Mouse (Mus musculus): ENCODE results near the gene Tmem202. TPM values are rescaled to one million over a fixed set of nuclear protein-coding genes. Genes with fewer than 3 reads are reported as not detected.
A peak's percentile ranks its signal among the peaks of the same experiment; 100 is the strongest.

Gene Tmem202
- polyA plus RNA-seq, 1 experiment: 1.3 TPM

DNA sequence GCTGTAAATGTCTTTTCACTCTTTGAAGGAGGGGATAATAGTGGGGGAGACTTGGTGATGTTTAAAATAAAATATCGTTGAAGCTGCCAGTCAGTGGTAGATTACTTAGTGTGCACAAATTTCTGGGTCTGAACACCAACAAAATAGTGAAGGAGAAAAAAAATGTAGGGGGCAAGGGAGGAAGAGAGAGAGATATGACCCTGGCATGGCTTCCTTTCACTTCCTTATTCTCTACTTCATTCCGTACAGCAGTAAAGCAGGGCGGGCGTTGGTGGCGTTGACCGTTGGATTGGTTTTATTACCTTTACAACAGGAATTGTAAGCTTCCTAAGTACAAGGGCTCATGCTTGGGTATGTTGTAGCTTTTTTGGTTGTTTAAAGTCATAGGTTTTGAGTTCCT is 2.0 kb upstream of the Tmem202 start:
- peak overlapping the region; percentile 99 for H3K27ac ChIP-seq (ENCODE audit: insufficient read depth, low read depth, low read length)
- peak overlapping the region; percentile 91 for H3K4me3 ChIP-seq (ENCODE audit: insufficient read depth, low read length)

DNA sequence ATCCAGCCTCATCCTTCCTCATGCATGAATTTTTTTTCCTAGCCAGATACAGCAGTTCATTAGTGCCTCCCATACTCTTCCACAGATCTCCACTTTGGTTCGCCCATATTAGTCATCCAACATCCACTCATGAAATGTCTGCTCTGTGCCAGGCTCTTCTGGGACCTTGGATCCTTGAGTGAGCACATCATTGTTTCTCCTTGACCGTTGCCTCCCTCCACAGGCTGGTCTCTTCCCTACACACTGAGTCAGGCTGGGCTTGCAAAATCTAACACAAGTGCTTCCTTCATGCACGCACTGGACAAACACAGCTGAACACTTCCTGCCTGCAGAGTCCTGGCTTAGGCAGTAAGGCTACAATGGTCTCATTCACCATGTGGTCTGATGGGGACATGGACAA is 2.0 kb downstream of the Tmem202 start:
- H3K27ac ChIP-seq (ENCODE audit: insufficient read depth, low read depth, low read length): peak overlapping the region; percentile 50
- peaks cover 41% of the 10 kb centered on the region for H3K4me1 ChIP-seq (ENCODE audit: control insufficient read depth, insufficient read depth, low read length)
- no peak for TF ChIP-seq POLR2A (IDR thresholded peaks at IDR 0.05; ENCODE audit: borderline replicate concordance, low read depth, low read length)
- TF ChIP-seq CTCF (IDR thresholded peaks at IDR 0.05; ENCODE audit: low read depth, low read length): no peak
- no peak overlapping the region for H3K4me3 ChIP-seq (ENCODE audit: insufficient read depth, low read length)

More for the DNA sequence above, 2.0 kb upstream of the Tmem202 start:
- TF ChIP-seq CTCF (IDR thresholded peaks at IDR 0.05; ENCODE audit: low read depth, low read length) (no peak), POLR2A (IDR thresholded peaks at IDR 0.05; ENCODE audit: borderline replicate concordance, low read depth, low read length) (no peak)
- H3K4me1 ChIP-seq (ENCODE audit: control insufficient read depth, insufficient read depth, low read length): peaks cover 35% of the 10 kb centered on the region

DNA sequence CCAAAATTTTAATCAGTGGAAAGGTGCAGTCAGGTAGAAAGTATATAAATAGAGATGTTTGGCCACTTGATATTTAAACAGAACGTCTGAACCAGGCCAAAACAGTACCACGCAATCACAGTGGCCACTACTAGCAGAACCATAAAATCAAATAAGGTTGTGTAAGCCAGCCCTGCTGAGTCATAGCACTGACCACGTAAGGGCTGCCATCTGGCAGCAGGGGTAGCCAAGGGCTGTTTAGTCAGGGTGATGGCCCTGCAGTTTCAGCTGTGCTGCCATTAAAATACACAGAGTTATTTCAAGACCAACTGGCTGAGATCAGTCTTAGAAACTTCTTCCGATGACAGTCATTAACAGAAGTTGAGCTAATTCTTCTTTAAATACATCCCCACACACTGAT is 5.8 kb downstream of the Tmem202 start:
- H3K4me3 ChIP-seq (ENCODE audit: insufficient read depth, low read length): no peak overlapping the region
- TF ChIP-seq CTCF (IDR thresholded peaks at IDR 0.05; ENCODE audit: low read depth, low read length): no peak
- no peak for TF ChIP-seq POLR2A (IDR thresholded peaks at IDR 0.05; ENCODE audit: borderline replicate concordance, low read depth, low read length)
- peaks cover 42% of the 10 kb centered on the region for H3K4me1 ChIP-seq (ENCODE audit: control insufficient read depth, insufficient read depth, low read length)
- peak overlapping the region; percentile 52 for H3K27ac ChIP-seq (ENCODE audit: insufficient read depth, low read depth, low read length)

DNA sequence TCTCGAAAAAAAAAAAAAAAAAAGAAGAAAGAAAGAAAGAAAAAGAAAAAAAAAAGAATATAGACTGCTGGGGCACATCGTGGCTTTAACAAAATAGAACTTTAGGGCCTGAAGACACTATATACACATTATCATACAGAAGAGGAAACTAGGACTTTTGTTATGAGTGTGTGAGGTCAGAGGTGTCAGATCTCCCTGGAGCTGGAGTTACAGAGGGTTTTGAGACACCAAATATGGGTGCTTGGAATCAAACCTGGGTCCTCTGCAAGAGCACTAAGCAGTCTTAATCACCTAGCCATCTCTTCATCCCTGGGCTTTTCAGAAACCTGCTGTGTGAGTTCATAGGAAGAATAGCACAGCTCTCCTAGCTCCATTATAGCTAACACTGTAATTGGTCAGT is 6.2 kb downstream of the Tmem202 start:
- Histone ChIP-seq H3K4me1 (ENCODE audit: control insufficient read depth, insufficient read depth, low read length) (peaks cover 41% of the 10 kb centered on the region), H3K4me3 (ENCODE audit: insufficient read depth, low read length) (no peak overlapping the region), H3K27ac (ENCODE audit: insufficient read depth, low read depth, low read length) (peak overlapping the region; percentile 52)
- TF ChIP-seq CTCF (IDR thresholded peaks at IDR 0.05; ENCODE audit: low read depth, low read length) (no peak), POLR2A (IDR thresholded peaks at IDR 0.05; ENCODE audit: borderline replicate concordance, low read depth, low read length) (no peak)

DNA sequence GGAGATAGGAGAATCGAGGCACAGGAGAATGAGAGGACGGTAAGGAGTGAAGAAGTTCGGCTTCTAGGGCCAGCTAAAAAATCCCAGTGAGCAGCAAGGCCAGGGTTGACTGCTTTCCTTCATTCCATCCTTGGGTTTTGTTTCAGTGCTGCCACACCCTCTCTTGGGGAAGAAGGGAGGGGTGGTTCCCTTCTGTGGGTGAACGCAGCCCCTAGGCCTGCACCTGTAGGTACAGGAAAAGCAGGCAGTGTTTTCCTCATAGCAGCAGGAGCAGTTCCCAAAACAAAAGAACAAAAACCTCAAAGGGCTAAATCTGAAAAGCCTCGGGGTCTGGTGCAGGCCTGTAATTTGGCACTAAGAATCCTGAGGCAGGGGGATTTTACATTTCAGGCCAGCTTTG is 8.0 kb downstream of the Tmem202 start:
- no peak for TF ChIP-seq POLR2A (IDR thresholded peaks at IDR 0.05; ENCODE audit: borderline replicate concordance, low read depth, low read length)
- TF ChIP-seq CTCF (IDR thresholded peaks at IDR 0.05; ENCODE audit: low read depth, low read length): no peak
- H3K4me1 ChIP-seq (ENCODE audit: control insufficient read depth, insufficient read depth, low read length): peaks cover 35% of the 10 kb centered on the region

DNA sequence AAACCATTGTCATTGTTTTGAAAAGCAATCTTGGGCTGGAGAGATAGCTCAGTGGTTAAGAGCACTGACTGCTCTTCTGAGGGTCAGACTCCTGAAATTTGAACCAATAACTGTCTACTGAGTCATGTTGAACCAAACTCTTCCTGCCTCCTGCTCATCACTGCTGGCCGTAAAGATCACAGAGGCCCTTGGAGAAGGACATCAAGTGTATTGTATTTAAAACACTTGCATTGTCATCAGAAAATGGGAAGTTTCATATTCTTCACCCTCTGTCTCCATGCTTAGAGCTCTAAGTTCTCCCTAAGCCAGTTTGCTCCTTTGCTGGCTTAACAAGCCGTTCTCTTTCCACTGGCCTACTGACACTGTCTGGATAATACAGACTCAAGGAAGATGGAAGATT is 11.4 kb downstream of the Tmem202 start:
- Histone ChIP-seq H3K4me3 (ENCODE audit: insufficient read depth, low read length) (no peak overlapping the region), H3K27ac (ENCODE audit: insufficient read depth, low read depth, low read length) (peak overlapping the region; percentile 24; the same call in 1 of the 2 replicates), H3K4me1 (ENCODE audit: control insufficient read depth, insufficient read depth, low read length) (peaks cover 14% of the 10 kb centered on the region)
- TF ChIP-seq CTCF (IDR thresholded peaks at IDR 0.05; ENCODE audit: low read depth, low read length) (no peak), POLR2A (IDR thresholded peaks at IDR 0.05; ENCODE audit: borderline replicate concordance, low read depth, low read length) (no peak)

More for the DNA sequence above, 8.0 kb downstream of the Tmem202 start:
- no peak overlapping the region for H3K4me3 ChIP-seq (ENCODE audit: insufficient read depth, low read length)
- no peak overlapping the region for H3K27ac ChIP-seq (ENCODE audit: insufficient read depth, low read depth, low read length)

DNA sequence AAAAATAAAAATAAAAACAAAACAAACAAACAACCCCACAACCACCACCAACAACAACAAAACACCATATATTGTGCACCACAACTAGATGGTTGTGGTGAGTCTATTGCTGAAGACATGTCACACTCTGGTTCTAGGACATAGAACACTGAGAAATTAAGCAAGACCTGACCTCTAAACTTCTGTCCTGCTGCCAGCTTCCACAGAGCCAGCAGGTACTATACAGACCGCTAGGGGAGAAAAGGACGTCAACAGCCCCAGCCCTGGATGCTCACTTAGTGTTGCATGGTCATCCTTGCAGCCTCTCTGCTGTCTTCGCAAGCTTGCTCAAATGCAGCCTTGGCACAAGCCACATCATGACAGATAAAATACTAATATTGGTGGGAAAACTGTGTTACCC is 12.1 kb downstream of the Tmem202 start:
- TF ChIP-seq CTCF (IDR thresholded peaks at IDR 0.05; ENCODE audit: low read depth, low read length): no peak
- TF ChIP-seq POLR2A (IDR thresholded peaks at IDR 0.05; ENCODE audit: borderline replicate concordance, low read depth, low read length): no peak
- Histone ChIP-seq H3K4me1 (ENCODE audit: control insufficient read depth, insufficient read depth, low read length) (peaks cover 15% of the 10 kb centered on the region), H3K4me3 (ENCODE audit: insufficient read depth, low read length) (no peak overlapping the region), H3K27ac (ENCODE audit: insufficient read depth, low read depth, low read length) (no peak overlapping the region)

DNA sequence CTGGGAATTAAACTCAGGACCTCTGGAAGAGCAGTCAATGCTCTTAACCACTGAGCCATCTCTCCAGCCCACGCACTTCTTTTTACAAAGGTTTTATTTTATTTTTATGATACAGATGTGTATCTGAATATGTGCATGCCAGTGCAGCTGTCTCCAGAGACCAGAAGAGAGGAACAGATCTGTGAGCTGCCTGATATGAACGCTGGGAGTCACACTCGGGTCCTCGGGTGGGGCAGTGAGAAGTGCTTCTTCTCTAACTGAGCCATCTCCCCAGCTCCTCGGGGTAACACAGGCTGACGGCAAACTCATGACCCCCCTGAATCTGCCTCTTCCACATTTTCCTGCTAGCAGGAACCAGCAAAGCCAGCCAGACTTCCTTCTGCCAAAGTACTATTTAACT is 12.9 kb downstream of the Tmem202 start:
- no peak overlapping the region for H3K4me3 ChIP-seq (ENCODE audit: insufficient read depth, low read length)
- no peak for TF ChIP-seq POLR2A (IDR thresholded peaks at IDR 0.05; ENCODE audit: borderline replicate concordance, low read depth, low read length)
- TF ChIP-seq CTCF (IDR thresholded peaks at IDR 0.05; ENCODE audit: low read depth, low read length): no peak
- H3K4me1 ChIP-seq (ENCODE audit: control insufficient read depth, insufficient read depth, low read length): peaks cover 16% of the 10 kb centered on the region
- H3K27ac ChIP-seq (ENCODE audit: insufficient read depth, low read depth, low read length): no peak overlapping the region

DNA sequence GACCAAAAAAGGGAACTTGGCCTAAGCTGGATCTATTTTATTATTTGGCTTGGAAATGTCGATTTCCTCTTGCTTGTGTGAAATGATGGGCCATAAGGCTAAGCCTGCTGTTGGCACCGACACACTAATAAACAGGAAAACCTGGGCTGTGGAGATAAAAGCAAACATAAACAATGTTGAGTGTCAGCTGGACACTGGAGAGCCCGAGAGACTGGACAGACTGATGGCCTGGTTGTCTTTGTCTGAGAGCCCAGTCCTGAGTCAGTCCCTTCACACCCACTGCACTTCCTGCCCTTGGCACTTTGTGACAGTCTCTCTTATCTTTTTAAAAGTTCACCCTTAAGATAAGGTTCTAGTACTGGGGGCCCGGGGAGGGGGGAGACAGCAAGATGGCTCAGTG is 16.7 kb downstream of the Tmem202 start:
- no peak overlapping the region for H3K4me3 ChIP-seq (ENCODE audit: insufficient read depth, low read length)
- no peak overlapping the region for H3K27ac ChIP-seq (ENCODE audit: insufficient read depth, low read depth, low read length)
- H3K4me1 ChIP-seq (ENCODE audit: control insufficient read depth, insufficient read depth, low read length): peaks cover 22% of the 10 kb centered on the region
- no peak for TF ChIP-seq CTCF (IDR thresholded peaks at IDR 0.05; ENCODE audit: low read depth, low read length)
- TF ChIP-seq POLR2A (IDR thresholded peaks at IDR 0.05; ENCODE audit: borderline replicate concordance, low read depth, low read length): no peak

DNA sequence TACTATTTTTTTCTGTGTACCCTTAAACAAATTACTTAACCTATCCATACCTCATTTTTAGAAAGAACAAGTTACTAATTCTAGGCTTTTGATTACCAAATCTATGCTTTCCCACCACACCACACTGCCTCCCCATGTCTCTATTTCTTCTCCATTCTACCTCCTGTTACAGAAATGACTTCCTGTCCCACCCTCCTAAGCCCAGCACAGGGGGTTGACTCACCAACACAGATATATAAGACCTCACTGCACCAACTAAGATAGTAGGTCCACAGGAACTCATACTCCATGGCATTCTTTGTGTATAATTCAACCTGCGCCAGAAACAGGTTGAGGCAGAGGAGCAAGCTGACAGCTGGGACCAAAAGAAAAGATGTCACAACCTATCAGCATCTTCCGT is 20.3 kb downstream of the Tmem202 start:
- H3K4me1 ChIP-seq (ENCODE audit: control insufficient read depth, insufficient read depth, low read length): peaks cover 16% of the 10 kb centered on the region
- TF ChIP-seq CTCF (IDR thresholded peaks at IDR 0.05; ENCODE audit: low read depth, low read length): no peak
- no peak for TF ChIP-seq POLR2A (IDR thresholded peaks at IDR 0.05; ENCODE audit: borderline replicate concordance, low read depth, low read length)
- H3K27ac ChIP-seq (ENCODE audit: insufficient read depth, low read depth, low read length): no peak overlapping the region
- no peak overlapping the region for H3K4me3 ChIP-seq (ENCODE audit: insufficient read depth, low read length)

DNA sequence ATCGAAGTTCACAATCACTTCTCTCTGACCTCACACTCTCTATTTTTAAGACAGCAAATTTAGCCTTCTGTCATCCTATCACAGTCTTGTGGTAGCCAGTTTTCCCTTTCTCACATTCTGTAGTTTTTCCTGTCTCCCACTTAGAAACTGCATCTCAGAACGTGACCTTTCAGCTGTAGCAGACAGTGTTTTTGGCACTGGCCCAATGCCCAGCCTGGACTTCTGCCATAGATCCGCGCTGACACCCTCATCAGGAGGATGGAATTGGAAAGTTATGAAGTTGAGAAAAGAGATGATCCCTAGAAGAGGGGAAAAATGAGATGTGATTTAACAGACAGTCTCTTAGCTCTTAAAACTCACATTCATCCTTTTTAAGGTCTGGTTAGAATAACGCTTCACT is 20.7 kb downstream of the Tmem202 start:
- TF ChIP-seq POLR2A (IDR thresholded peaks at IDR 0.05; ENCODE audit: borderline replicate concordance, low read depth, low read length) (no peak), CTCF (IDR thresholded peaks at IDR 0.05; ENCODE audit: low read depth, low read length) (no peak)
- Histone ChIP-seq H3K4me3 (ENCODE audit: insufficient read depth, low read length) (no peak overlapping the region), H3K4me1 (ENCODE audit: control insufficient read depth, insufficient read depth, low read length) (peaks cover 16% of the 10 kb centered on the region), H3K27ac (ENCODE audit: insufficient read depth, low read depth, low read length) (no peak overlapping the region)
